ENCODE assay signal across 11 mouse cellular contexts in the genomic region with DNA sequence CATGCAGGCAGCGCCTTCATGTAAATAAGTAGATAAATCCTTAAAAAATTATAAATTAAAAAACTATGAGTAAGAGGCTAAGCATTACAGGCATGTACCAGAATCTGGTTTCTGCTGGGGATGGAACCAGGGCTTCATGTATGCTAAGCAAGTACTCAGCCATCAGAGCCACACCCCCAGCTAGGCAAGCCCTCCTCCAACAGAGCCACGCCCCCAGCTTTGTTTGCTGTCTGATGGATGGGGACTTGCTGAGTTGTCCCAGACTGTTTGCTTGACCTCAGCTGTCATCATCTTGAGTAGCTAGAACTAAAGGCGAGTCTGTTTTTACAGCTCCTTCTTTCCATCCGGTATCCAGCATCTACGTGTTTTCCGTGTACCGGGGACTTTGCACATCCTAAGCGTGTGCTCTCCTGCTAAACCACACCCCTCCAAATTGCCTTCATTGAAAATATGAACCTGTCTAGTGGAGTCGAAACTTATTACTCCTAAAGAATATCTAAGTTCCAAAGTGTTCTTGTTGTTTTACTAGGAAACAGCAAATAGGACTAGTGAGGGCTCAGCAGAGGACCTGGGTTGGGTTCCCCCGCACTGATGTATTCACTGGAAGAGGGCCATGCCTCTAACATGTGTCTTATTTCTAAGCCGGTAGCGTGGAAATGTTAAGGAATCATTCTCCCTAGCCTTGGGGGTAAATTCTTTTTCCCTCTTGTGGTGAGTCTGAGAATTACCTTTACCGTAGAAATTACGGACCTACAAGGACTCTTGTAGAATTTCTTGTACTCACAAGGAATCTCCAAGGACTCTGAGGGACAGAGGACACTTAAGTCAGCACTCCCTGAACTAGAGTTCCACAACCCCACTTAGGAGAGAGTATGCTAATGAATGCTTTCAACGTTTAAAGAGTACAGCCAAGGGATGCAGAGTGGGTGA. TPM values are rescaled to one million over a fixed set of nuclear protein-coding genes. Genes with fewer than 3 reads are reported as not detected.
DNase-seq lines count a peak whose midpoint lies in the region; ATAC-seq and TF ChIP-seq lines count a peak whose summit lies in the region.
"Had no signal": no experiment of that assay in that cellular context is flagged by ENCODE, and none has a peak within 500 bp of the region (broad histone marks: within the 10 kb centered on the region; RNA-seq: fewer than 3 reads in every experiment).

No protein-coding gene starts in this region.

- peaks cover 13% of the 10 kb centered on the region for H3K4me1 ChIP-seq in heart, embryonic 12.5 days (replicated peaks)
- no peaks in the 10 kb centered on the region for H3K4me1 ChIP-seq in lung, embryonic 14.5 days (ENCODE audit: insufficient read depth)

- H3K27ac ChIP-seq in heart, embryonic 12.5 days (ENCODE audit: poor library complexity, severe bottlenecking), result no peak overlapping the region
- H3K27ac ChIP-seq in lung, embryonic 14.5 days (ENCODE audit: low read depth), result peak overlapping the region; percentile 47; the same call in 1 of the 2 replicates
- H3K27ac ChIP-seq: embryonic facial prominence, embryonic 13.5 days; hindbrain, embryonic 13.5 days had no signal

- peak; percentile 59 for TF ChIP-seq CTCF in lung, embryonic 14.5 days (IDR thresholded peaks at IDR 0.05; ENCODE audit: low read depth)

- 49% methylated on average over 15 of the region's 15 CpGs for WGBS in heart, embryonic 12.5 days
- 44% methylated on average over 15 of the region's 15 CpGs for WGBS in lung, embryonic 14.5 days

- H3K4me2 ChIP-seq in heart, embryonic 12.5 days, result no peak overlapping the region
- no peak overlapping the region for H3K4me2 ChIP-seq in lung, embryonic 14.5 days
- H3K4me2 ChIP-seq: embryonic facial prominence, embryonic 13.5 days; hindbrain, embryonic 13.5 days had no signal

- intact Hi-C loops in left cerebral cortex, postnatal 25 days (cut with DNase I), result no loop called here

- H3K4me3 ChIP-seq in heart, embryonic 12.5 days, result no peak overlapping the region
- no peak overlapping the region for H3K4me3 ChIP-seq in lung, embryonic 14.5 days (ENCODE audit: low read depth, low read length)
- H3K4me3 ChIP-seq: embryonic facial prominence, embryonic 13.5 days; hindbrain, embryonic 13.5 days had no signal

- no peaks in the 10 kb centered on the region for H3K27me3 ChIP-seq in heart, embryonic 12.5 days (replicated peaks)
- 0 out of 2 replicates have a peak, but pooled peaks cover 3% of the 10 kb centered on the region for H3K27me3 ChIP-seq in lung, embryonic 14.5 days (ENCODE audit: insufficient read depth, low read length)
- H3K27me3 ChIP-seq: hindbrain, embryonic 13.5 days; Patski had no signal

- no peak overlapping the region for H3K9ac ChIP-seq in heart, embryonic 12.5 days
- H3K9ac ChIP-seq in lung, embryonic 14.5 days, result no peak overlapping the region
- H3K9ac ChIP-seq: embryonic facial prominence, embryonic 13.5 days; hindbrain, embryonic 13.5 days had no signal

- no peaks in the 10 kb centered on the region for H3K9me3 ChIP-seq in heart, embryonic 12.5 days (replicated peaks)
- H3K9me3 ChIP-seq in lung, embryonic 14.5 days (ENCODE audit: low read depth, low read length), result no peaks in the 10 kb centered on the region
- H3K9me3 ChIP-seq: embryonic facial prominence, embryonic 13.5 days; hindbrain, embryonic 13.5 days had no signal

- no peaks in the 10 kb centered on the region for H3K36me3 ChIP-seq in heart, embryonic 12.5 days
- no peaks in the 10 kb centered on the region for H3K36me3 ChIP-seq in lung, embryonic 14.5 days (ENCODE audit: insufficient read depth)
- H3K36me3 ChIP-seq: embryonic facial prominence, embryonic 13.5 days; hindbrain, embryonic 13.5 days had no signal

- peak; percentile 52; the same call in 1 of the 2 replicates for ATAC-seq in heart, embryonic 12.5 days (ENCODE audit: insufficient number of reproducible peaks, low FRiP score)
- peak; percentile 69; the same call in 1 of the 2 replicates for ATAC-seq in lung, embryonic 14.5 days (ENCODE audit: insufficient read depth)
- ATAC-seq: Patski had no signal

- DNase-seq in heart, adult 11 months, result no peak
- DNase-seq in 416B (ENCODE audit: low read depth), result peak; percentile 54
- peak; percentile 63 to 72 for DNase-seq in adrenal gland, postnatal 36 days
- DNase-seq in lung, embryonic 14.5 days, result peak; percentile 75
- no peak for DNase-seq in left cerebral cortex, adult 18-20 months (ENCODE audit: low spot score in 2 of 2)
- no peak for DNase-seq in left cerebral cortex, postnatal 25 days (ENCODE audit: low spot score in 2 of 2)
- DNase-seq in ovary, postnatal 36 days (ENCODE audit: low spot score), result no peak

RNA-seq across cellular contexts. Expression of a gene that starts 54.4 kb away (rescaled TPM):
- 21.7 and 23.5 TPM in 2 replicates for polyA plus RNA-seq in heart, embryonic 12.5 days (2016; fragmentation: Nextera tagmentation; extraction: Ambion mirVana)
- total RNA-seq in adrenal gland, postnatal 36 days (2021), result 10 to 100 TPM; 13.6 to 18.1 TPM
- polyA plus RNA-seq in lung, embryonic 14.5 days (2014; fragmentation: Nextera tagmentation; extraction: Ambion mirVana), result 46.2 and 49.5 TPM in 2 replicates
- total RNA-seq in left cerebral cortex, adult 18-20 months (2021), result 10 to 100 TPM; 12.0 to 12.6 TPM
- 10 to 100 TPM; 13.1 to 14.1 TPM for total RNA-seq in left cerebral cortex, postnatal 25 days (2021)

Comparison
In these comparisons a context has a peak if more than half of its experiments do, and no peak if none do; other contexts are left out.
1. DNase-seq: peak in 416B (single experiment), adrenal gland, postnatal 36 days (2 of 2) and lung, embryonic 14.5 days (single experiment); none in heart, adult 11 months (single experiment), left cerebral cortex, adult 18-20 months (0 of 2), left cerebral cortex, postnatal 25 days (0 of 2) and ovary, postnatal 36 days (single experiment).